Comparison of ENCODE assay signal across 23 mouse cellular contexts in the genomic region with DNA sequence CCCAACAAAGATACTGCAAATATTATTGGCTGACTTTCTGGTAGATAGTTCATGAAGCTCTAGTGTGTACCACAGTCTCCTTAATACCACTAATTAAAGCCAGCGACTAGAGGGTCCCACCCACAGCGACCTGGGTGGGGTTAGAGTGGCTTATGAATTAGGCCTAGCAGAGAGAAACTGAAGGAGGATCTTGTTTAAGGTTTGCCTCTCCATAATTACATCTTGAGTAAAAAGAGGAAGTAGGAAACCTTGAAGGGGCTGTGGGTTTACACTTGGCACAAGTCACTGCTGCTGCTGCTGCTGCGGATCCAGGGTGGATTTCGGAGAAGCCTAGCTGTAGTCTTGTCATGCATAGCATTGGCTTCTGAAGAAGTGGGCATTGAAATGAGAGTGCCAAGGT. TPM values are rescaled to one million over a fixed set of nuclear protein-coding genes. Genes with fewer than 3 reads are reported as not detected.
A peak's percentile ranks its signal among the peaks of the same experiment; 100 is the strongest.
DNase-seq lines count a peak whose midpoint lies in the region; ATAC-seq and TF ChIP-seq lines count a peak whose summit lies in the region.
"Had no signal": no experiment of that assay in that cellular context is flagged by ENCODE, and none has a peak within 500 bp of the region (broad histone marks: within the 10 kb centered on the region; RNA-seq: fewer than 3 reads in every experiment).

No protein-coding gene starts in this region.

- no peak for TF ChIP-seq CTCF in midbrain, postnatal 0 days (IDR thresholded peaks at IDR 0.05)

- no peaks in the 10 kb centered on the region for H3K27me3 ChIP-seq in megakaryocyte, embryonic 14.5 days (replicated peaks)
- no peaks in the 10 kb centered on the region for H3K27me3 ChIP-seq in midbrain, postnatal 0 days (ENCODE audit: insufficient read depth, low read length)
- H3K27me3 ChIP-seq: embryonic facial prominence, embryonic 12.5 days; heart, embryonic 15.5 days; limb, embryonic 12.5 days; liver, embryonic 15.5 days; neural tube, embryonic 12.5 days had no signal

- peak; percentile 12 to 25 for DNase-seq in spleen, postnatal 36 days (ENCODE audit: low spot score in 2 of 2)
- DNase-seq in spleen, postnatal 14 days (ENCODE audit: low spot score in 2 of 2), result no peak
- peak; percentile 26 for DNase-seq in c-Kit-positive CD71-negative TER-119-negative erythroid progenitor cells, embryonic 14.5 days (ENCODE audit: low read depth)
- no peak for DNase-seq in layer of hippocampus, postnatal 10 days (ENCODE audit: low spot score in 2 of 2)
- no peak for DNase-seq in midbrain, postnatal 0 days (ENCODE audit: low spot score)
- no peak for DNase-seq in adrenal gland, postnatal 36 days
- DNase-seq: heart, adult 2 months; heart, postnatal 4 days; kidney, postnatal 36 days; layer of hippocampus, adult 9-11 months; lung, postnatal 10 days; thymus, postnatal 14 days had no signal

- no peak overlapping the region for H3K9ac ChIP-seq in midbrain, postnatal 0 days (replicated peaks; ENCODE audit: low read length, poor library complexity, severe bottlenecking)
- H3K9ac ChIP-seq: embryonic facial prominence, embryonic 12.5 days; heart, embryonic 15.5 days; limb, embryonic 12.5 days; liver, embryonic 15.5 days; neural tube, embryonic 12.5 days had no signal

- no peak overlapping the region for H3K4me2 ChIP-seq in midbrain, postnatal 0 days (ENCODE audit: low read depth, low read length, poor library complexity, severe bottlenecking)
- H3K4me2 ChIP-seq: embryonic facial prominence, embryonic 12.5 days; heart, embryonic 15.5 days; limb, embryonic 12.5 days; liver, embryonic 15.5 days; neural tube, embryonic 12.5 days had no signal

- H3K36me3 ChIP-seq in megakaryocyte, embryonic 14.5 days (replicated peaks; ENCODE audit: low read length), result peaks cover 98% of the 10 kb centered on the region
- H3K36me3 ChIP-seq in midbrain, postnatal 0 days (ENCODE audit: insufficient read depth, low read length), result peaks cover 67% of the 10 kb centered on the region

- H3K9me3 ChIP-seq in megakaryocyte, embryonic 14.5 days, result no peaks in the 10 kb centered on the region
- H3K9me3 ChIP-seq in midbrain, postnatal 0 days (ENCODE audit: low read length), result no peaks in the 10 kb centered on the region
- H3K9me3 ChIP-seq: embryonic facial prominence, embryonic 12.5 days; heart, embryonic 15.5 days; limb, embryonic 12.5 days; liver, embryonic 15.5 days; midbrain, embryonic 10.5 days; neural tube, embryonic 12.5 days had no signal

- H3K4me3 ChIP-seq in megakaryocyte, embryonic 14.5 days (replicated peaks), result peak overlapping the region; percentile 33
- no peak overlapping the region for H3K4me3 ChIP-seq in midbrain, postnatal 0 days (ENCODE audit: low read depth, low read length)
- H3K4me3 ChIP-seq: embryonic facial prominence, embryonic 12.5 days; heart, adult 2 months; heart, embryonic 15.5 days; limb, embryonic 12.5 days; liver, embryonic 15.5 days; midbrain, embryonic 10.5 days; neural tube, embryonic 12.5 days had no signal

- H3K27ac ChIP-seq in midbrain, postnatal 0 days (ENCODE audit: low read depth, low read length), result no peak overlapping the region
- H3K27ac ChIP-seq: embryonic facial prominence, embryonic 12.5 days; heart, adult 2 months; heart, embryonic 15.5 days; limb, embryonic 12.5 days; liver, embryonic 15.5 days; midbrain, embryonic 10.5 days; neural tube, embryonic 12.5 days had no signal

- peaks cover 37% of the 10 kb centered on the region for H3K4me1 ChIP-seq in megakaryocyte, embryonic 14.5 days
- no peaks in the 10 kb centered on the region for H3K4me1 ChIP-seq in midbrain, postnatal 0 days (ENCODE audit: insufficient read depth, low read length)
- H3K4me1 ChIP-seq: embryonic facial prominence, embryonic 12.5 days; heart, embryonic 15.5 days; limb, embryonic 12.5 days; liver, embryonic 15.5 days; midbrain, embryonic 10.5 days; neural tube, embryonic 12.5 days had no signal

- ATAC-seq in midbrain, postnatal 0 days (ENCODE audit: low FRiP score), result no peak
- ATAC-seq: CD4-positive, CD25-positive, alpha-beta regulatory T cell, adult 4 months; forebrain, embryonic 16.5 days; hindbrain, embryonic 16.5 days; intestine, embryonic 16.5 days had no signal

- 93% methylated on average over 4 of the region's 4 CpGs for WGBS in midbrain, postnatal 0 days

RNA-seq across cellular contexts. Expression of a gene that starts 48.2 kb away (rescaled TPM):
- polyA plus RNA-seq in megakaryocyte, embryonic 14.5 days (2012; ENCODE audit: insufficient read depth, low replicate concordance), result 8.8 and 14.3 TPM in 2 replicates
- 10 to 100 TPM; 48.4 to 60.3 TPM for total RNA-seq in layer of hippocampus, postnatal 10 days (2021)
- total RNA-seq in midbrain, postnatal 0 days (2014; rRNA removed), result 26.3 and 34.5 TPM in 2 replicates
- 36.9 and 47.6 TPM in 2 replicates for polyA plus RNA-seq in midbrain, postnatal 0 days (2015; fragmentation: Nextera tagmentation; extraction: Ambion mirVana)
- total RNA-seq in adrenal gland, postnatal 36 days (2021), result 10 to 100 TPM; 32.5 to 38.6 TPM

Comparison
In these comparisons a context has a peak if more than half of its experiments do, and no peak if none do; other contexts are left out.
1. DNase-seq: peak in spleen, postnatal 36 days (2 of 2) and c-Kit-positive CD71-negative TER-119-negative erythroid progenitor cells, embryonic 14.5 days (single experiment); none in spleen, postnatal 14 days (0 of 2), layer of hippocampus, postnatal 10 days (0 of 2), midbrain, postnatal 0 days (single experiment) and adrenal gland, postnatal 36 days (0 of 2).